Mouse (Mus musculus) heart, postnatal 0 days (tissue): ENCODE results near the gene Il4ra. TPM values are rescaled to one million over a fixed set of nuclear protein-coding genes. Genes with fewer than 3 reads are reported as not detected.
A peak's percentile ranks its signal among the peaks of the same experiment; 100 is the strongest.

Experiments used
- ATAC-seq: fragments of 200-750 bp; cut with Nextera tagmentation; 2 replicates; pipeline ENCODE4 v1.8.0; 2017; ENCODE audit warnings: low read depth, moderate number of reproducible peaks, moderate library complexity; ENCODE audit not compliant: insufficient read depth
- DNase-seq: peaks from one replicate; pipeline ENCODE4 v3.0.0-alpha.2; 2016; ENCODE audit warnings: low spot score
- H3K27ac ChIP-seq: fragments of 300-500 bp; sonication (generic); 2 replicates; pipeline ENCODE4 v1.5.1; 2014; ENCODE audit warnings: low read depth, mild to moderate bottlenecking
- H3K27me3 ChIP-seq: fragments of 300-500 bp; sonication (generic); 2 replicates; pipeline ENCODE4 v1.6.1; 2014; ENCODE audit warnings: low read length, mixed read lengths; ENCODE audit not compliant: control insufficient read depth, insufficient read depth
- H3K36me3 ChIP-seq: fragments of 300-500 bp; sonication (generic); replicated peaks from 2 replicates; pipeline ENCODE4 v1.6.1; 2014; ENCODE audit warnings: low read length, mixed read lengths; ENCODE audit not compliant: control insufficient read depth, insufficient read depth
- H3K4me1 ChIP-seq: fragments of 300-500 bp; sonication (generic); 2 replicates; pipeline ENCODE4 v1.6.1; 2014; ENCODE audit warnings: antibody characterized with exemption; ENCODE audit not compliant: control insufficient read depth, insufficient read depth
- H3K4me2 ChIP-seq: fragments of 300-500 bp; sonication (generic); 2 replicates; pipeline ENCODE4 v1.6.1; 2014; ENCODE audit warnings: low read depth, mild to moderate bottlenecking, low read length, moderate library complexity
- H3K4me3 ChIP-seq: fragments of 300-500 bp; sonication (generic); 2 replicates; pipeline ENCODE4 v1.5.1; 2014; ENCODE audit warnings: low read depth, low read length
- H3K9ac ChIP-seq: fragments of 300-500 bp; sonication (generic); replicated peaks from 2 replicates; pipeline ENCODE4 v1.6.1; 2014; ENCODE audit warnings: low read depth, low read length, mixed read lengths
- H3K9me3 ChIP-seq: fragments of 300-500 bp; sonication (generic); replicated peaks from 2 replicates; pipeline ENCODE4 v1.6.1; 2016; ENCODE audit warnings: low read length; ENCODE audit not compliant: control insufficient read depth
- CTCF ChIP-seq: IDR thresholded peaks from 2 replicates; pipeline ENCODE4 v1.5.1; 2016; ENCODE audit warnings: antibody characterized with exemption, control low read depth, low read depth
- EP300 ChIP-seq: IDR thresholded peaks from 2 replicates; pipeline ENCODE4 v1.6.1; 2016; ENCODE audit warnings: antibody characterized with exemption, low read depth
- WGBS: fragments of 180-500 bp; shearing (Covaris S2); extraction: QIAGEN DNeasy Blood & Tissue Kit; methylation state at CpG from one replicate; pipeline ENCODE4 v1.1.7; 2014; 5-methylcytosine and 5-hydroxymethylcytosine counted together
- polyA plus RNA-seq: library from polyadenylated mRNA; unstranded; fragments of >200 nt; fragmentation: Nextera tagmentation; extraction: Ambion mirVana; gene quantifications from 2 replicates; pipeline ENCODE4 v1.2.1, GENCODE M21; 2015
- total RNA-seq: library from RNA; depleted of rRNA; stranded (reverse); fragments of >200 nt; gene quantifications from 2 replicates; pipeline ENCODE4 v1.2.3, GENCODE M21; 2014; ENCODE audit warnings: low replicate concordance

Gene Il4ra
- total and polyA plus RNA-seq, 2 experiments from 2014 or later, result 4.8 to 30.7 TPM

GRCm38 (mm10) chr7:125552851-125553555 lies 1.1 kb downstream of the Il4ra start:
- DNase-seq, result no peak
- Histone ChIP-seq H3K27me3 (no peaks in the 10 kb centered on the region), H3K27ac (0 out of 2 replicates have a peak overlapping the region, but pooled peaks have one; percentile 30), H3K4me1 (peaks cover 29% of the 10 kb centered on the region), H3K36me3 (no peaks in the 10 kb centered on the region), H3K9me3 (no peaks in the 10 kb centered on the region), H3K4me2 (peak overlapping the region; percentile 71), H3K9ac (peak overlapping the region; percentile 68; the same call in 1 of the 2 replicates), H3K4me3 (peak overlapping the region; percentile 57)
- TF ChIP-seq EP300, result no peak
- no peak for TF ChIP-seq CTCF
- no peak for ATAC-seq
- 80% methylated on average over 11 of the region's 11 CpGs for WGBS

DNA sequence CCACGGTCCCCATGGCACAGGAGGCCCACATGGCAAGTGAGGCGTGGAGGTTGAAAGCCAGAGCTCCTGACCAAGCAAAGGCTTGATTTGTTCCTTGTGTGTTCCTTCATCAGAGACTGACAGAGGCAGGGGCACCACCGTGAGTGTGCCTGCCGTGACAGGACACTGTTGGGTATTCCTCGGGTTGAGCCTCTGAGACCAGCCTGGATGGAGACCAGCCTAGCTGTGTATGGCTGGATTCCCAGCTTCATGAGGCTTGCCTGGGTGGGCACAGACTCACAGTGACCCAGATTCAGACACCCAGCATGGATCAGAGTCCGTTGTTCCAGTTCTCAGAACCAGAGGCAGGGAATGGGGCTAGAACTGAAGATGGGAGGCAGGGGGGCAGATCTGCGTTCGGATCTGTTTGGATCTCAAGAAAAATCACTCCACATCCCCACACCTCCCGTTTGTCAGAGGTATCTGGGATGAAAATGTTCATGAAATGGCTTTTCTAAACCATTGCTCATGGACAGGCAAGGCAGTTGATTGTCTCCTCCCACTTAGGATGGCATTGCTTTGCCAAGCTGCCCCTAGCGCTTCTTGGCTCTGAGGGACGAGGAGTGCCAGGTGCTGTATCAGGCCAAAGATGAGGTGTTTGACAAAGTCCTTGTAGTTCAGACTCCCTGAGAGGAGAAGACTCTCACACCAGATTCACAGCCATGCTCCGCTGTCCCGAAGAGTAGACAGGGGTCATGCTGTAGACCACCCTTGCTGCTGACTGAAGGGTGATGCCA lies 1.9 kb downstream of the Il4ra start:
- Histone ChIP-seq H3K27ac (no peak overlapping the region), H3K4me1 (peaks cover 30% of the 10 kb centered on the region), H3K9me3 (no peaks in the 10 kb centered on the region), H3K4me2 (peak overlapping the region; percentile 71), H3K27me3 (no peaks in the 10 kb centered on the region), H3K9ac (0 out of 2 replicates have a peak overlapping the region, but pooled peaks have one; percentile 12), H3K4me3 (peak overlapping the region; percentile 57; the same call in 1 of the 2 replicates), H3K36me3 (no peaks in the 10 kb centered on the region)
- WGBS, result 86% methylated on average over 13 of the region's 13 CpGs
- no peak for DNase-seq
- no peak for ATAC-seq
- TF ChIP-seq CTCF (no peak), EP300 (no peak)

DNA sequence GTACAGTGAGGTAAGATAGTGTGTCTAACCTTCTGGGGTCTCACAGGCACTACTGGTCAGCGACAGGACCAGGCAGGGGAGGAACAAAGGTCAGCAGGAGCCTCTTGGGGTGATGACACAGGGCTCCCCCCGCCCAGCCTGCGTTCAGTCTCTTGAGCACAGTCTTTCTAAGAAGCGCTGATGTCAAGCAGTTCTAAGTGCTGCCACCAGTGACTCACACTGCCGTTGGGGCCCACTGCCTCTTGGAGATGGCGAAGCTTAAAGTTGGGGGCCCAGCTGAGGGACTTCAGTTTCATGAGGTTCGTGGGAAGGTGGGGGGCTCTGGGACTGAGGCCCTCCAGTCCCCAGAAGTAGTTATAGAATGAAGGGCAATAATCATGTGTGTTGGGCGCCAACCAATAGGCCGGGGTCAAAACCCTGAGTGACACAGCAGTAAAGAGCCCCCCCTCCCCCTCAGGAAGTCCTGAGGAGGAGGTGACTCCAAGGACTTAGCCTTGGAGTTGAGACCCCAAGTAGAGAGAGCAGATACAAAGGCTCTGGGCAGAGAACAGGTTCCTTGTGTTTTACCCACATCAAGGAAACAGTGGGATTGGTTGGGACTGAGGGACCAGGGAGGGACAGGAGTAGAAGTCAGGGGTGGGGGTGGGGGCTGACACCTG lies 2.7 kb downstream of the Il4ra start:
- Histone ChIP-seq H3K9ac (no peak overlapping the region), H3K4me1 (peaks cover 35% of the 10 kb centered on the region), H3K36me3 (no peaks in the 10 kb centered on the region), H3K27me3 (no peaks in the 10 kb centered on the region), H3K27ac (0 out of 2 replicates have a peak overlapping the region, but pooled peaks have one; percentile 22), H3K4me3 (no peak overlapping the region; the same call in 1 of the 2 replicates), H3K4me2 (peak overlapping the region; percentile 71; the same call in 1 of the 2 replicates), H3K9me3 (no peaks in the 10 kb centered on the region)
- no peak for ATAC-seq
- WGBS, result 87% methylated on average over 9 of the region's 9 CpGs
- no peak for DNase-seq
- TF ChIP-seq EP300 (no peak), CTCF (no peak)

DNA sequence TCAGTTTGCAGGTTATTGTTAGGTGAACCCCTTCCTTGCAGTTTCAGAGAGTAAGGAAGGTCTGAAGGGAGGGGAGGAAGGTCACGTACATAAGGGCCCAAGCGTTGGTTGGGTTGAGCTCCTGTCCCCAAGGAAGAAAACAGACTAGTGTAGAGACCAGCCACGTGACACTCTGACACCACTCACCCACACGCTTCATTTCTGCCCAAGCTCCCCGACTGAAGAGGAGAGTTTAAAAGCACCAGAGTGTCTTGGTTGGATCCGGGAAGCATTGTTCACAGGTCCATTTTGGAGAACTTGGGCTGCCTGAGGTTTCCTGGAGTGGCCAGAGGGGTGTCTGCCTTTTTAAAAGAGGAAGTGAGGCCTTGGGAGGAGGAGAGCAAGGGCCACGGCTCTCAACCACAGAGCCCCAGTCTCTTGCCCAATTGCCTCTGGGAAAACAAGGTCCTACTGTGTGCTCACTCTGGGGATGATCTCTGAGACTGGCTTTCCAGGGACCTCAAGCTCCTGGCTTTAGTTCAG lies 3.5 kb downstream of the Il4ra start:
- 69% methylated on average over 7 of the region's 7 CpGs for WGBS
- H3K9me3 ChIP-seq, result no peaks in the 10 kb centered on the region
- TF ChIP-seq CTCF (no peak), EP300 (no peak)
- no peaks in the 10 kb centered on the region for H3K27me3 ChIP-seq
- no peak overlapping the region for H3K9ac ChIP-seq
- H3K4me1 ChIP-seq, result peaks cover 32% of the 10 kb centered on the region
- H3K27ac ChIP-seq, result peak overlapping the region; percentile 14; the same call in 1 of the 2 replicates
- H3K36me3 ChIP-seq, result no peaks in the 10 kb centered on the region
- no peak for ATAC-seq
- H3K4me2 ChIP-seq, result peak overlapping the region; percentile 20; the same call in 1 of the 2 replicates
- H3K4me3 ChIP-seq, result no peak overlapping the region; the same call in 1 of the 2 replicates
- no peak for DNase-seq

DNA sequence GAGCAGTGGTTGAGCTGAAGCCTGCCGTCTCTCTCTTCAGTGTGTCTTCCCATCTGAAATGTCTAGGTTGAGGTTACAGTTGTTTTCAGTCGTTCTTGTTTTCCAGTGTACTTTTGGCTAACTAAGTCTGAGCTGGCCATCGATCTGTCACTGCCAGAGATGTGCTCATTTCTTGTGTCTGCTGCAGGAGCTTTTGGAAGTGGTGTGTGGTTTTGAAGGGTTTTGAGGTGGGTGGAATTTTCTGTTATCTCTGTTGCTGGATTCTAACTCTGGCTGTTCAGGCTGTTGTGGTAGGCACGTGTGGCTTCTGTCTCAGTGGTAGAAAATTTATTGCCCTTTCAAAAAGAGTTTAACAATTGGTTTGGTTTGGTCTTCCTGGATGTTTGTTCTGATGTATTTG lies 4.2 kb downstream of the Il4ra start:
- TF ChIP-seq EP300 (no peak), CTCF (no peak)
- no peak for ATAC-seq
- Histone ChIP-seq H3K4me1 (peaks cover 28% of the 10 kb centered on the region), H3K27me3 (no peaks in the 10 kb centered on the region), H3K4me3 (no peak overlapping the region), H3K36me3 (no peaks in the 10 kb centered on the region), H3K9me3 (no peaks in the 10 kb centered on the region), H3K9ac (no peak overlapping the region), H3K27ac (peak overlapping the region; percentile 14; the same call in 1 of the 2 replicates), H3K4me2 (peak overlapping the region; percentile 20; the same call in 1 of the 2 replicates)
- 37% methylated on average over 4 of the region's 4 CpGs for WGBS
- no peak for DNase-seq
